Mouse (Mus musculus) neural tube, embryonic 15.5 days (tissue): ENCODE measurements around the gene B4galnt1. TPM values are rescaled to one million over a fixed set of nuclear protein-coding genes. Genes with fewer than 3 reads are reported as not detected.
"Not testable (repeated sequence)": the region's sequence is repeated elsewhere in the genome, so short reads cannot be mapped to it uniquely, and the experiment has no call there.

ENCODE experiments used
- ATAC-seq: fragments of 200-750 bp; cut with Nextera tagmentation; 2 replicates; pipeline ENCODE4 v1.8.0; 2017; ENCODE audit warnings: mild to moderate bottlenecking, moderate TSS enrichment, moderate library complexity; ENCODE audit not compliant: low FRiP score
- H3K27ac ChIP-seq: fragments of 300-500 bp; sonication (generic); replicated peaks from 2 replicates; pipeline ENCODE4 v1.5.1; 2015; ENCODE audit warnings: mild to moderate bottlenecking, inconsistent platforms
- H3K27me3 ChIP-seq: fragments of 300-500 bp; sonication (generic); replicated peaks from 2 replicates; pipeline ENCODE4 v1.6.1; 2015; ENCODE audit warnings: inconsistent platforms
- H3K36me3 ChIP-seq: fragments of 300-500 bp; sonication (generic); 2 replicates; pipeline ENCODE4 v1.6.1; 2015; ENCODE audit warnings: inconsistent platforms
- H3K4me1 ChIP-seq: fragments of 300-500 bp; sonication (generic); 2 replicates; pipeline ENCODE4 v1.6.1; 2015; ENCODE audit warnings: inconsistent platforms
- H3K4me2 ChIP-seq: fragments of 300-500 bp; sonication (generic); 2 replicates; pipeline ENCODE4 v1.6.1; 2015; ENCODE audit warnings: inconsistent platforms, mild to moderate bottlenecking, moderate library complexity
- H3K4me3 ChIP-seq: fragments of 300-500 bp; sonication (generic); replicated peaks from 2 replicates; pipeline ENCODE4 v1.5.1; 2015; ENCODE audit warnings: mild to moderate bottlenecking, inconsistent platforms
- H3K9ac ChIP-seq: fragments of 300-500 bp; sonication (generic); replicated peaks from 2 replicates; pipeline ENCODE4 v1.6.1; 2015; ENCODE audit warnings: mild to moderate bottlenecking, inconsistent platforms
- H3K9me3 ChIP-seq: fragments of 300-500 bp; sonication (generic); replicated peaks from 2 replicates; pipeline ENCODE4 v1.6.1; 2016; ENCODE audit warnings: inconsistent platforms
- WGBS: fragments of 180-500 bp; shearing (Covaris S2); methylation state at CpG from one replicate; pipeline ENCODE4 v1.1.7; 2015; ENCODE audit warnings: mixed read lengths; 5-methylcytosine and 5-hydroxymethylcytosine counted together
- polyA plus RNA-seq: library from polyadenylated mRNA; unstranded; fragments of >200 nt; fragmentation: Nextera tagmentation; extraction: Ambion mirVana; gene quantifications from 2 replicates; pipeline ENCODE4 v1.2.1, GENCODE M21; 2015

B4galnt1 gene
- polyA plus RNA-seq, 1 experiment from 2014 or later, result 70.4 TPM

GRCm38 (mm10) chr10:127145303-127145702, 19.7 kb upstream of the B4galnt1 start:
- Histone ChIP-seq H3K4me3 (no peak overlapping the region), H3K9me3 (no peaks in the 10 kb centered on the region), H3K4me2 (no peak overlapping the region), H3K27ac (no peak overlapping the region), H3K9ac (no peak overlapping the region), H3K4me1 (no peaks in the 10 kb centered on the region), H3K27me3 (no peaks in the 10 kb centered on the region), H3K36me3 (no peaks in the 10 kb centered on the region)
- ATAC-seq, result no peak
- 92% methylated on average over 5 of the region's 5 CpGs for WGBS

- H3K27ac ChIP-seq, result no peak overlapping the region
- H3K9ac ChIP-seq, result no peak overlapping the region
- H3K9me3 ChIP-seq, result no peaks in the 10 kb centered on the region
- 78% methylated on average over 6 of the region's 6 CpGs for WGBS
- H3K36me3 ChIP-seq, result no peaks in the 10 kb centered on the region
- ATAC-seq, result no peak
- no peak overlapping the region for H3K4me3 ChIP-seq
- H3K4me2 ChIP-seq, result no peak overlapping the region
- no peaks in the 10 kb centered on the region for H3K27me3 ChIP-seq
- no peaks in the 10 kb centered on the region for H3K4me1 ChIP-seq
Measured at GRCm38 (mm10) chr10:127147135-127147534, 17.9 kb upstream of the B4galnt1 start.

GRCm38 (mm10) chr10:127150471-127150872, 14.6 kb upstream of the B4galnt1 start:
- H3K9ac ChIP-seq, result no peak overlapping the region
- no peaks in the 10 kb centered on the region for H3K36me3 ChIP-seq
- H3K4me2 ChIP-seq, result no peak overlapping the region
- 85% methylated on average over 4 of the region's 4 CpGs for WGBS
- no peaks in the 10 kb centered on the region for H3K4me1 ChIP-seq
- H3K27me3 ChIP-seq, result no peaks in the 10 kb centered on the region
- no peak overlapping the region for H3K27ac ChIP-seq
- no peaks in the 10 kb centered on the region for H3K9me3 ChIP-seq
- H3K4me3 ChIP-seq, result no peak overlapping the region
- no peak for ATAC-seq

GRCm38 (mm10) chr10:127151233-127151632, 13.8 kb upstream of the B4galnt1 start:
- H3K4me1 ChIP-seq, H3K9ac ChIP-seq, H3K27ac ChIP-seq, H3K36me3 ChIP-seq, H3K9me3 ChIP-seq, ATAC-seq, H3K4me2 ChIP-seq, H3K27me3 ChIP-seq, H3K4me3 ChIP-seq: not testable (repeated sequence)
- 94% methylated on average over 3 of the region's 3 CpGs for WGBS

- H3K27ac ChIP-seq, H3K9ac ChIP-seq, H3K9me3 ChIP-seq, H3K27me3 ChIP-seq, ATAC-seq, H3K4me1 ChIP-seq, H3K4me2 ChIP-seq, H3K36me3 ChIP-seq, H3K4me3 ChIP-seq: not testable (repeated sequence)
- 90% methylated on average over 10 of the region's 10 CpGs for WGBS
Measured at GRCm38 (mm10) chr10:127152556-127152955, 12.5 kb upstream of the B4galnt1 start.

GRCm38 (mm10) chr10:127153323-127153722, 11.7 kb upstream of the B4galnt1 start:
- H3K36me3 ChIP-seq, result no peaks in the 10 kb centered on the region
- no peaks in the 10 kb centered on the region for H3K9me3 ChIP-seq
- no peaks in the 10 kb centered on the region for H3K4me1 ChIP-seq
- ATAC-seq, result no peak
- H3K27me3 ChIP-seq, result no peaks in the 10 kb centered on the region
- WGBS, result 97% methylated on average over 7 of the region's 7 CpGs
- no peak overlapping the region for H3K4me3 ChIP-seq
- no peak overlapping the region for H3K4me2 ChIP-seq
- H3K27ac ChIP-seq, result no peak overlapping the region
- H3K9ac ChIP-seq, result no peak overlapping the region

- 96% methylated on average over 2 of the region's 2 CpGs for WGBS
- ATAC-seq, result no peak
- Histone ChIP-seq H3K36me3 (no peaks in the 10 kb centered on the region), H3K27me3 (no peaks in the 10 kb centered on the region), H3K4me1 (no peaks in the 10 kb centered on the region), H3K9me3 (no peaks in the 10 kb centered on the region), H3K4me3 (no peak overlapping the region), H3K27ac (no peak overlapping the region), H3K9ac (no peak overlapping the region), H3K4me2 (no peak overlapping the region)
Measured at GRCm38 (mm10) chr10:127154241-127154640, 10.8 kb upstream of the B4galnt1 start.

- H3K27me3 ChIP-seq, result no peaks in the 10 kb centered on the region
- H3K4me3 ChIP-seq, result no peak overlapping the region
- no peak overlapping the region for H3K27ac ChIP-seq
- ATAC-seq, result no peak
- no peaks in the 10 kb centered on the region for H3K36me3 ChIP-seq
- no peak overlapping the region for H3K9ac ChIP-seq
- H3K9me3 ChIP-seq, result no peaks in the 10 kb centered on the region
- WGBS, result 89% methylated on average over 5 of the region's 5 CpGs
- H3K4me1 ChIP-seq, result no peaks in the 10 kb centered on the region
- no peak overlapping the region for H3K4me2 ChIP-seq
Measured at GRCm38 (mm10) chr10:127154652-127155051, 10.4 kb upstream of the B4galnt1 start.

- H3K36me3 ChIP-seq, result no peaks in the 10 kb centered on the region
- H3K9me3 ChIP-seq, result no peaks in the 10 kb centered on the region
- no peak overlapping the region for H3K9ac ChIP-seq
- H3K4me1 ChIP-seq, result no peaks in the 10 kb centered on the region
- H3K4me3 ChIP-seq, result no peak overlapping the region
- no peaks in the 10 kb centered on the region for H3K27me3 ChIP-seq
- 100% methylated on average over 1 of the region's 1 CpGs for WGBS
- no peak for ATAC-seq
- H3K4me2 ChIP-seq, result no peak overlapping the region
- H3K27ac ChIP-seq, result no peak overlapping the region
Measured at GRCm38 (mm10) chr10:127156089-127156488, 8.9 kb upstream of the B4galnt1 start.

- no peak overlapping the region for H3K9ac ChIP-seq
- H3K4me2 ChIP-seq, result no peak overlapping the region
- no peak overlapping the region for H3K27ac ChIP-seq
- H3K27me3 ChIP-seq, result no peaks in the 10 kb centered on the region
- H3K36me3 ChIP-seq, result no peaks in the 10 kb centered on the region
- H3K4me1 ChIP-seq, result no peaks in the 10 kb centered on the region
- H3K4me3 ChIP-seq, result no peak overlapping the region
- no peak for ATAC-seq
- 88% methylated on average over 1 of the region's 1 CpGs for WGBS
- H3K9me3 ChIP-seq, result no peaks in the 10 kb centered on the region
Measured at GRCm38 (mm10) chr10:127156511-127156910, 8.5 kb upstream of the B4galnt1 start.

GRCm38 (mm10) chr10:127158471-127158870, 6.6 kb upstream of the B4galnt1 start:
- WGBS, result 86% methylated on average over 3 of the region's 3 CpGs
- Histone ChIP-seq H3K36me3 (no peaks in the 10 kb centered on the region), H3K27ac (no peak overlapping the region)

GRCm38 (mm10) chr10:127160081-127160480, 4.9 kb upstream of the B4galnt1 start:
- WGBS, result 83% methylated on average over 9 of the region's 9 CpGs
- Histone ChIP-seq H3K9ac (no peak overlapping the region), H3K27ac (no peak overlapping the region), H3K4me3 (no peak overlapping the region), H3K36me3 (no peaks in the 10 kb centered on the region), H3K27me3 (no peaks in the 10 kb centered on the region), H3K4me2 (no peak overlapping the region), H3K4me1 (peaks cover 5% of the 10 kb centered on the region), H3K9me3 (no peaks in the 10 kb centered on the region)
- no peak for ATAC-seq

More at GRCm38 (mm10) chr10:127158471-127158870, 6.6 kb upstream of the B4galnt1 start:
- no peak overlapping the region for H3K4me2 ChIP-seq
- H3K9ac ChIP-seq, result no peak overlapping the region
- no peaks in the 10 kb centered on the region for H3K27me3 ChIP-seq
- ATAC-seq, result no peak
- H3K4me3 ChIP-seq, result no peak overlapping the region
- H3K9me3 ChIP-seq, result no peaks in the 10 kb centered on the region
- no peaks in the 10 kb centered on the region for H3K4me1 ChIP-seq

- Histone ChIP-seq H3K27me3 (no peaks in the 10 kb centered on the region), H3K27ac (no peak overlapping the region), H3K4me1 (peaks cover 5% of the 10 kb centered on the region), H3K36me3 (no peaks in the 10 kb centered on the region), H3K4me2 (no peak overlapping the region), H3K4me3 (no peak overlapping the region), H3K9me3 (no peaks in the 10 kb centered on the region), H3K9ac (no peak overlapping the region)
- 82% methylated on average over 3 of the region's 3 CpGs for WGBS
- no peak for ATAC-seq
Measured at GRCm38 (mm10) chr10:127160728-127161127, 4.3 kb upstream of the B4galnt1 start.
